Mouse (Mus musculus) layer of hippocampus, adult 9-10 months (tissue): ENCODE measurements around the gene Zfp467.
A peak's percentile ranks its signal among the peaks of the same experiment; 100 is the strongest.

Experiments
- DNase-seq: peaks from one replicate; pipeline ENCODE4 v3.0.0; 2022; ENCODE audit warnings: low spot score

Gene Zfp467

GRCm38 (mm10) chr6:48445181-48446101 lies at the start of gene Zfp467:
Gene Zfp467, minus strand, starts transcription at chr6:48445825.
- no peak for DNase-seq

GRCm38 (mm10) chr6:48493136-48493730 lies 47.6 kb upstream of the Zfp467 start:
- DNase-seq: no peak

- DNase-seq: no peak
Measured at GRCm38 (mm10) chr6:48491361-48491760, 45.7 kb upstream of the Zfp467 start.

GRCm38 (mm10) chr6:48489741-48490140 lies 44.1 kb upstream of the Zfp467 start:
- DNase-seq: no peak

- DNase-seq: no peak
Measured at GRCm38 (mm10) chr6:48487747-48488725, 42.4 kb upstream of the Zfp467 start.

GRCm38 (mm10) chr6:48482501-48482900 lies 36.9 kb upstream of the Zfp467 start:
- DNase-seq: no peak

GRCm38 (mm10) chr6:48478446-48478845 lies 32.8 kb upstream of the Zfp467 start:
- no peak for DNase-seq

GRCm38 (mm10) chr6:48470739-48471138 lies 25.1 kb upstream of the Zfp467 start:
- DNase-seq: no peak

GRCm38 (mm10) chr6:48467490-48467889 lies 21.9 kb upstream of the Zfp467 start:
- no peak for DNase-seq

- DNase-seq: no peak
Measured at GRCm38 (mm10) chr6:48466715-48467114, 21.1 kb upstream of the Zfp467 start.

- no peak for DNase-seq
Measured at GRCm38 (mm10) chr6:48464966-48465679, 19.5 kb upstream of the Zfp467 start.

GRCm38 (mm10) chr6:48452771-48453170 lies 7.1 kb upstream of the Zfp467 start:
- DNase-seq: no peak

GRCm38 (mm10) chr6:48452151-48452550 lies 6.5 kb upstream of the Zfp467 start:
- DNase-seq: no peak

GRCm38 (mm10) chr6:48448527-48448926 lies 2.9 kb upstream of the Zfp467 start:
- DNase-seq: no peak

GRCm38 (mm10) chr6:48447929-48448328 lies 2.3 kb upstream of the Zfp467 start, which contains the start of gene Sspo:
Gene Sspo, plus strand, starts transcription at chr6:48448229.
- no peak for DNase-seq

- DNase-seq: no peak
Measured at GRCm38 (mm10) chr6:48446896-48447295, 1.3 kb upstream of the Zfp467 start.

GRCm38 (mm10) chr6:48446256-48446655 lies 631 bp upstream of the Zfp467 start:
- DNase-seq: no peak

- DNase-seq: peak; percentile 30
Measured at GRCm38 (mm10) chr6:48444310-48445180, 1.1 kb downstream of the Zfp467 start.

- DNase-seq: peak; percentile 63
Measured at GRCm38 (mm10) chr6:48443592-48444309, 1.9 kb downstream of the Zfp467 start.
